Mouse (Mus musculus) bone marrow macrophage, adult 2 months (primary cell): ENCODE results near the gene Pkn3. TPM values are rescaled to one million over a fixed set of nuclear protein-coding genes. Genes with fewer than 3 reads are reported as not detected.

Experiments
- H3K27ac ChIP-seq: 2 replicates; pipeline ENCODE4 v1.5.1; 2012; ENCODE audit warnings: low read depth, low read length; ENCODE audit not compliant: insufficient read depth
- H3K4me1 ChIP-seq: 2 replicates; pipeline ENCODE4 v1.6.1; 2012; ENCODE audit warnings: low read length; ENCODE audit not compliant: control insufficient read depth, insufficient read depth
- H3K4me3 ChIP-seq: 2 replicates; pipeline ENCODE4 v1.5.1; 2012; ENCODE audit warnings: mild to moderate bottlenecking, low read length, moderate library complexity; ENCODE audit not compliant: insufficient read depth
- CTCF ChIP-seq: IDR thresholded peaks from 2 replicates; pipeline ENCODE4 v1.5.1; 2012; ENCODE audit warnings: low read depth, mild to moderate bottlenecking, low read length, moderate library complexity
- POLR2A ChIP-seq: IDR thresholded peaks from 2 replicates; pipeline ENCODE4 v1.6.1; 2012; ENCODE audit warnings: mild to moderate bottlenecking, low read depth, low read length, borderline replicate concordance
- polyA plus RNA-seq: library from polyadenylated mRNA; stranded (reverse); fragments of >200 nt; gene quantifications from 2 replicates; pipeline ENCODE4 v1.2.4, GENCODE M21; 2012; ENCODE audit not compliant: missing spikeins, insufficient read depth, insufficient read length

The Pkn3 gene
- polyA plus RNA-seq, 1 experiment: 7.2 TPM

- H3K4me3 ChIP-seq: no peak overlapping the region
- TF ChIP-seq POLR2A (no peak), CTCF (no peak)
- no peak overlapping the region for H3K27ac ChIP-seq
- 0 out of 2 replicates have a peak, but pooled peaks cover 3% of the 10 kb centered on the region for H3K4me1 ChIP-seq
These were observed 1.0 kb upstream of the Pkn3 start for GRCm38 (mm10) chr2:30076439-30076838.

GRCm38 (mm10) chr2:30076959-30077358 is 525 bp upstream of the Pkn3 start:
- Histone ChIP-seq H3K4me1 (0 out of 2 replicates have a peak, but pooled peaks cover 3% of the 10 kb centered on the region), H3K4me3 (0 out of 2 replicates have a peak overlapping the region, but pooled peaks have one; percentile 2), H3K27ac (peak overlapping the region; percentile 15; the same call in 1 of the 2 replicates)
- no peak for TF ChIP-seq CTCF

GRCm38 (mm10) chr2:30078349-30078712 is 847 bp downstream of the Pkn3 start:
- Histone ChIP-seq H3K27ac (no peak overlapping the region), H3K4me1 (0 out of 2 replicates have a peak, but pooled peaks cover 3% of the 10 kb centered on the region), H3K4me3 (peak overlapping the region; percentile 27; the same call in 1 of the 2 replicates)
- TF ChIP-seq CTCF (no peak), POLR2A (no peak)

GRCm38 (mm10) chr2:30078760-30079159 is 1.3 kb downstream of the Pkn3 start:
- H3K4me3 ChIP-seq: no peak overlapping the region
- peaks cover 7% of the 10 kb centered on the region; the same call in 1 of the 2 replicates for H3K4me1 ChIP-seq
- no peak for TF ChIP-seq POLR2A
- no peak for TF ChIP-seq CTCF
- no peak overlapping the region for H3K27ac ChIP-seq

- peaks cover 13% of the 10 kb centered on the region for H3K4me1 ChIP-seq
- TF ChIP-seq POLR2A (no peak), CTCF (no peak)
- H3K4me3 ChIP-seq: no peak overlapping the region
- no peak overlapping the region for H3K27ac ChIP-seq
These were observed 2.8 kb downstream of the Pkn3 start for GRCm38 (mm10) chr2:30080181-30080800.

- H3K4me3 ChIP-seq: no peak overlapping the region
- peaks cover 17% of the 10 kb centered on the region for H3K4me1 ChIP-seq
- no peak for TF ChIP-seq CTCF
- no peak for TF ChIP-seq POLR2A
- no peak overlapping the region for H3K27ac ChIP-seq
These were observed 6.6 kb downstream of the Pkn3 start for GRCm38 (mm10) chr2:30084113-30084512.

GRCm38 (mm10) chr2:30084632-30085031 is 7.1 kb downstream of the Pkn3 start:
- H3K4me3 ChIP-seq: no peak overlapping the region
- H3K4me1 ChIP-seq: peaks cover 17% of the 10 kb centered on the region
- TF ChIP-seq POLR2A (no peak), CTCF (no peak)
- H3K27ac ChIP-seq: no peak overlapping the region

GRCm38 (mm10) chr2:30087310-30087709 is 9.8 kb downstream of the Pkn3 start:
- Histone ChIP-seq H3K4me1 (peaks cover 19% of the 10 kb centered on the region), H3K4me3 (no peak overlapping the region), H3K27ac (no peak overlapping the region)
- TF ChIP-seq CTCF (no peak), POLR2A (no peak)

GRCm38 (mm10) chr2:30091521-30091920 is 14.0 kb downstream of the Pkn3 start:
- no peak overlapping the region for H3K27ac ChIP-seq
- peaks cover 16% of the 10 kb centered on the region for H3K4me1 ChIP-seq
- TF ChIP-seq CTCF: no peak
- no peak for TF ChIP-seq POLR2A
- H3K4me3 ChIP-seq: no peak overlapping the region

GRCm38 (mm10) chr2:30092280-30092918 is 14.9 kb downstream of the Pkn3 start:
- 0 out of 2 replicates have a peak, but pooled peaks have one; percentile 6 for TF ChIP-seq CTCF
- no peak for TF ChIP-seq POLR2A
- H3K27ac ChIP-seq: no peak overlapping the region
- H3K4me1 ChIP-seq: peaks cover 9% of the 10 kb centered on the region
- peak overlapping the region; percentile 88 for H3K4me3 ChIP-seq
